Mouse (Mus musculus) mesoderm, embryonic 11.5 days (tissue): ENCODE results near the gene Ttl.

Experiments
- DNase-seq: peaks from one replicate; pipeline ENCODE4 v3.0.0-alpha.2; 2012; ENCODE audit warnings: low read depth, low spot score

Gene Ttl

DNA sequence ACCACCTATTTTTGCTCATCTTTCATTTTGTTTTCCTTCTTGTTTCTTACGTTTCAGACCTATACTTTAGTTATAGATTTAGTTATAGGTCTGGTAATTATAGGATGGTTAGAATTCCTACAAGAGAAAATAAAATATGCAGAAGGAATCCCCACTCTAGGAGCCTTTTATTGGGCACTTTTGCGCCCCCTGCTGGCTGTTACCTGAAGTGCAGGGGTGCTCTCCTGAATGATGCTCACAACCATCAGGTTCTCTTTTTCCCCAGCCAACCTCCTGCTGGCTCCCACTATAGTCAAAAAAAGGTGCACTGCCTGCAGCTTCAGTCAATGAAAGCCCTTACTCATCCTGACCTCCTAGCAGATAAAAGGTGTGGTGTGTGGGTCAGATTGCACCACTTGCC is 19.2 kb downstream of the Ttl start:
- DNase-seq, result peak; percentile 67

DNA sequence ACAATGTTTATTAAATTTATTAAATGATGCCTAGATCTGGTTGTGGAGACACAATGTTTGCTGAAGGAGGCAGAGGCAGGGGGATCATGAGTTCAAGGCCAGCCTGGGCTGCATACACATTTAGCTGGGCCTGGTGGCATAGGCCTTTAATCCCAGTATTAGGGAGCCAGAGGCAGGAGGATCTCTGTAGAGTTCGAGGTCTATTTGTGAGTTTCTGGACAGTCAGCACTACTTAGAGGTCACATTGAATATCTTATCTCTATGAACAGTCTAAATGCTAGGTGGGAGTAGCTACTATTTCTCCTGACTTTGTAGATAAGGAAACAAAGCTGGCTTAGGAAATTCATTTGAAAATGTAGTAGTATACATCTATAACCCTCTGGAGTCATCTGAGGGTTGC is 21.8 kb downstream of the Ttl start:
- DNase-seq, result no peak

DNA sequence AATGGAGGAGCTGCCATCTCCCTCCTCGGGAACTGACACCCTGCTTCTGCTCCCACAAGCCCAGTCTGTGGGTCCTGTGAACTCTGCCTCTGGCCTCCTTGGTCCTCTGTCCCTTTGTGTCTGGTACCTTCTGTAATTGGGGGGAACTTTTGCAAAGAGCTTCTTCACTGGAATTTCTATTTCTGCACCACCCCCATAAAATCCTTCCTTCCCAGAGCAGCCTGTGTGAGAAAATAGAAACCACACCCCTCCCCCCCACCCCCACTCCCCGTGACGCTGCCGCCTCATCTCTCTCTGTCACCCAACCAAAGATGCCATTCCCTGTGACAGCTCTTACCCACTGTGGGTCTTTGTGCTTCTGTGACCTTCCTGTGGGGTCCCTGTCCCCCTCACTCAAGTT is 24.6 kb downstream of the Ttl start:
- DNase-seq, result no peak

DNA sequence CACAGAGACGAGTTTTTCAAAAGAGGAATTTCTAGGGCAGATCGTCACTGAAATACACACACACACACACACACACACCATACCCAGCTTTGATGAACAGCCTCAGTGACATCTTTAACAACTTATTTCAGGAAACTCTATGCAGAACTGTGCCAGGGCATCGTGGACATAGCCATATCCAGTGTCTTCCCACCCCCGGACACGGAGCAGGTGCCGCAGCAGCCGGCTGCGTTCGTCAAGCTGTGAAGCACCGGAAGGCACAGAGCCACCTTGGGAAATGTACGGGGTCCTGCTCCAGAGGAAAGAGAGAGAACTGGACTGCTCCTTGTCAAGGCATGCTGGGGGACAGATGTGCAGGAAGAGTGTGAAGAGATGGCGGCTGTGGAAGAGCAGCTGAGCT is 27.1 kb downstream of the Ttl start:
- DNase-seq, result no peak

DNA sequence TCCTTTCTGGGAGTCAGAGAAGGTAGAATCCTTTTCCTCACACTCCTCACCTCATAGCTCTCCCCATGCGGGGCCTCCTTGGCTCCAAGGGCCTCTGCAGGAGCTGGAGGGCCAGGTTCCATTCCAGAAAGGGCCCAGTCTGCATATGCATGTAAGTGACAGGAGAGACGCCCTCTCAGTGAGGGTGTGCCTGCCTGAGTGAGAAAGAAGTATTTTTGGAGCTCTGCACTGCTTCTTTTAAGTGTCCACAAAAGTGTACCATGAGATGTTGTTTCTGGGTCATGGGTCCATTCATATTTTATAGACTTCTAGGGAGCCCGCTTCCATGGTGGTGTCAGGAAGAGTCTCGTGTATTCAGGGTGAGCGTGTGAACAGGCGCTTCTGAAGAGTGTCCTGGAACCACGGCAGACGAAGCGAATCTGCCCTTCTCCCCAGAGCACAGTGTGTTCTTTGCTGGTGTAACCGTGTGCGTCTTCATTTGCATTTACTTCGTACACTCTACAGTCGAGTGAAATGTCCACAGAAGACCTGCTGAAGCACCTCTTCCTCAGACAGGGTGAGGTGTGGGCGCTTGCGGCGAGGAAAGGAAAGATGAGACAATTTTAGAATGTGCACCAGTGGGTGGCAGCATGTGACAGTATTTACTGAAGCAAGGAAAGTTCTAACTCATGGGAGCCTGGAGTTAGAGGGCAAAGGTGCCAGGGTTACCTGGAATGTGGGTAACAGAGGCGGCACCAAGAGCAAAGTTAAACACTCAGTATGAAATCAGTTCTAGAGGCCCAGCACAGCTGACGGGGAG is 28.4 kb downstream of the Ttl start:
- no peak for DNase-seq

DNA sequence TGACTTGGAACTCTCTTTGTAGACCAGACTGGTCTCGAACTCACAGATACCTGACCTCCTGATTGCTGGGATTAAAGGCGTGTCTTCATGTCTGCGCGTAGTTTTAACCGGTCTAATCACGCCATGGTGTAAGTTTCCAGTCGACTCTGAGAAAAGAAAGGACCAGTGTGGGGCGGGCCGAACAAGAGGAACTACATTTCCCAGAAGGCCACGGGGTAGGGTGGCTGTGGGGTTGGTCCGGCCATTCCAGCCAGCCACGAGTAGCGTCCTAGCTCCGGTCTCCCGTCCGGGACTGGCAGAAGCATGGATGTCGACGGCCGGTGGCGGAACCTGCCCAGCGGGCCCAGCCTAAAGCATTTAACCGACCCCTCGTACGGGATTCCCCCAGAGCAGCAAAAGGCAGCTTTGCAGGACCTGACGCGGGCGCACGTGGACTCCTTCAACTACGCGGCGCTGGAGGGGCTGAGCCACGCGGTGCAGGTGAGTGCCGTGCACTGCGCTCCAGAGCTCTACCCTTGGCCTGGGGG is 35.1 kb downstream of the Ttl start, which contains the start of gene Polr1b:
Polr1b (plus strand) TSS at position 212 of the 527 bp plus-strand sequence.
- DNase-seq, result peak; percentile 93

DNA sequence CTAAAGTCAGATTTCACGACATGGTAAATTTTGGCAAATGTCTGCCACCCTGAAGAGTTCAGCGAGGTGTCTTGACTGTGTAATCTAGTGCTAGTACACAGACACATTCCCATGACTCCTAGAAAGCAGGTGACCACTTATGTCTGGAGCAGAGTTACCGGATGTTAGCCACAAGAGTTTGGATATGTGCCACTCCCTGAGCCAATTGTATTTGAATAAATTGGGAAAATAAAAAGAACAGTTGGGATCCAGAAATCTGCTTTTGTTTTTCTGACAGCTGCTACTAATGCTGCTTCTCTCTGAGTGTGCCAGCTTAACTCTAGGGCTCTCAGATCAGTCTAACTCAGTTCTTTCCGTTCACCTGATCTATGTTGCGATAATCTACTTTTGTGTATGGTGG is 47.2 kb downstream of the Ttl start:
- DNase-seq, result no peak

DNA sequence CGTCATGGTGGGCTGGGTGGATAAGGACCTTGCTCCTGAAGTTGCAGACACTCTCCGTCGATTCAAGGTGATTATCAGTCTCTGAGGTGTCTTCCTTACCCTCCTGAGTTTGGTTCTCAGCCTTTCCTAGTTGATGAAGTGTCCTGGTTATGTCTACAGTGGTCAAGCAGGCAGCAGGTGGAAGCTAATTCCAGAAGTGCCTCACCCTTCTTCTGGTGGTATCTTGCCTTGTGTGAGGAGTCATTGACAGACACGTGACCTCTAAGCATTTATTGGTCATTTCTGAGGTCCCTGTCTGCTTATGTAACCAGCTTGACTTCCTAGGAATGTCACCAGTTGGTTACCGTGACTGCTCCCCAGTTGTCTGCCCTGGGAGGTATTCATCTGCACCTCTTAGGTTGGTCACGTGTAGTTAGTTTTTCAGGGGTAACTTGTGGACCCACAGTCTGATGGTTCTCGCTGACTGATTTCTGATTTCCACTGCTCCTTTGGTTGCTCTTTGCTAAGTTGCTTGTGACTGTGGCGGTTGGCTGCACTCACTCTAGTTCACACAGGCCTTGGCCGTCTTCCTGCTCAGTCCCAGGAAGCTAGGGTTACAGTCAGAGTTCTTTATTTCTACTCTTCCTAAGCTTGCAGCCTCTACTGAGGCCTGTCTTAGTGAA is 50.1 kb downstream of the Ttl start:
- DNase-seq, result no peak

DNA sequence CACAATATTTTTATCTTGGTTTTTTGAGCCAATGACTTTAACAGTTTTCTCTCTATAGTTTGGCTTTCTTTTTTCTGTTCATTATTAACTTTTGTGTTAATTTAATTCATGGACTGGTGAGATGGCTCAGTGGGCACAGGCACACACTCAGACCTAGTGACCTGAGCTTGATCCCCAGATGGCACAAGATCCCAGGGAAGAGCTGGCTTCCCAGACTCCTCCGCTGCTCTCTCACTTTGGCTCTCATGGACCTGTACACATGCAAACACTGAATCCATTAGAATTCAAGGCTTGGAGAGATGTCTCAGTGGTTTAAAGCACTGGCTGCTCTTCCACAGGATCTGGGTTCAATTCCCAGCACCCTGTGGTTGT is 50.6 kb downstream of the Ttl start:
- DNase-seq, result no peak

DNA sequence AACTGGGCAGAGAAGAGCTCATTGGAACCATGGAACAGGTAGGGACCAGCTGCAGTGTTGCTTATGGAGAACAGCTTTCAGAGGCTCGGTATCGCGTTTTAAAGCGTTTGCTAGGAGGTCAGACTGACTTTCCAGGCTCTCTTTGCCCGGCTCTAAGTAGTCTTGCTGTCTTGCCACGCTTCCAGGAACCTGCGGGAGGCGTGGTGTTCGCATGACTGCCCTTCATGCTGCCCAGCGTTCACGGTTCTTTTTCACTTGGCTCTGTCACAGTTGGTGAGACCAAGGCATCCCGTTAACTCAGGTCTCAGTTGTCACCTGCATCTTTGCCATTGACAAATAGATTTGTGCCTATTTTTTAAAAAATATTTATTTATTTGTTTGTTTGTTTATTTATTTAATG is 52.3 kb downstream of the Ttl start:
- no peak for DNase-seq

DNA sequence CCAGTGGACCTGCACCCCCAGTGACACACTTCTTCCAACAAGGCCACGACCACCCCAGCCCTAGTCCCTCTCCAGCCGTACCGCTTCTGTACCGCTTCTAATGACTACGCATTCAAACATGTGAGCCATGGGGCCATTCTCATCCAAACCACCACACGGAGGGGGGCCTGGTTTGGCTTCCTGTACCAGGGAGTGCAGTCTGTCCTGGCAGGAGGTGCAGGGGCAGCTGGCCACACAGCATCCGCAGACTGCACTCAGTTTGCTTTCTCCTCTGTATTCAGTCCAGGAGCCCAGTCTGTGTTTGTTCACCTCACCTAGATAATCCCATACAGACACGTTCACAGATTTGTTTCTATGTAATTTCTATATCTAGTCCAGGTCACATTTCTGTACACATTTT is 56.2 kb downstream of the Ttl start:
- no peak for DNase-seq

DNA sequence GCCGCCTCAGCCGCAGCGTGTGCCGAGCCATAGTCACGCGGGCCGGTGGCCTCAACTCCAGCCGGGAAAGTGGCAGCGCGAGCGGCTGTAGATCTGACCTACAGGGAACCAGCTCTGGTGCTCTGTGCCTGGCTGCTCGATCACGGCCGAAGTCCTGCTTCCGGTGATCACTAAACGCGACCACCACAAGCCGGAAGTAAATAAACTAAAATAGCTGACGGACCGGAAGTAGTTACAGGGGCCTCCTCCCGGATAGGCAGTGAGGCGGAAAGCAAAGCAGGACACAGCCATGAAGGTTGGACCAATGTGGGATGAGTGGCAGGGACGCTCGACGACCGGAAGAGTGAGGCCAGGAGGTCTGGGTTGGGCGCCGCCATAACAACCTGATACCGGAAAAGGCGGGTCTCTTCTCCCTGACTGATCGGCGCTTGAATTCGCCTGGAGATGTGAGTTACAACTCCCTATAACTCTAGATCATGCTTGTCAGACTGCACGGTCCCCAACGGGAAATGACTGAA is 63.7 kb downstream of the Ttl start, which contains the start of gene Chchd5:
Chchd5 (plus strand) TSS at position 289 of the 518 bp plus-strand sequence.
- DNase-seq, result peak; percentile 97

DNA sequence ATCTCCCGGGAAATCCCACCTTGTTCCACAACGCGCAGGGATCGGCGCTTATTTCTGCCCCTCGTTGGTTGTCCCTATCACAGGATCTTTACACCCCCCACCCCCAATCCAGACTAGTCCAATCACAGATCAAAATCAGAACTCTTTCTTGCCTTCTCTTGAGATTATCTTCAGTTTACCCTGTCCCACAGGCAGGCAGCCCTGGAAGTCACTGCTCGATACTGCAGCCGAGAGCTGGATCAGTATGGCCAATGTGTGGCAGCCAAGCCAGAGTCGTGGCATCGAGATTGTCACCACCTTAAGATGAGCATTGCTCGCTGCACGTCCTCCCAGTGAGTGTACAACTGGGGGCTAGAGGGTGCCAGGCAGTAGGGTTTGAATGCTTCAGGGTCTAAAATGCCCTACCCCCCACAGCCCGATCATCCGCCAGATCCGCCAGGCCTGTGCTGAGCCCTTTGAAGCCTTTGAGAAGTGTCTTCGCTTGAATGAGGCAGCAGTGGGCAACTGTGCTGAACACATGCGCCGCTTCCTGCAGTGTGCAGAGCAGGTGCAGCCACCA is 64.3 kb downstream of the Ttl start:
- DNase-seq, result peak; percentile 20

DNA sequence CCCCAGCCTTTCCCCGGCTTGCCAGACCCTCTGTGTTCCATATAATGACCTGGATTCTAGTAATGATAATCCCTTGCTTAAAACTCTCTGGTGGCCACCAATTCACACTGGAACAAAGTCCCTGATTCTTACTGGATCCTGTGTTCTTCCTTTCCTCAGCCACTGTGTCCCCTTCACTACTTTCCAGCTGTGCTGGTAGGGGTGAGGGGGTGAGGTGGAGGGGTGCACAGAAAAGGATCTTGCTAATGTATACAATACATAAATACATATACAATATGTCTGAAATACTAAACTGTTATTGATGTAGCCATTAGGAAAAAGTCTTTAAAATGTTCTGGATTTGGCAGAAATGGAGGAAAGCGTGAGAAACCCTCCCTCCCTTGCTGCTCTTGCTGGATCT is 65.0 kb downstream of the Ttl start:
- no peak for DNase-seq

DNA sequence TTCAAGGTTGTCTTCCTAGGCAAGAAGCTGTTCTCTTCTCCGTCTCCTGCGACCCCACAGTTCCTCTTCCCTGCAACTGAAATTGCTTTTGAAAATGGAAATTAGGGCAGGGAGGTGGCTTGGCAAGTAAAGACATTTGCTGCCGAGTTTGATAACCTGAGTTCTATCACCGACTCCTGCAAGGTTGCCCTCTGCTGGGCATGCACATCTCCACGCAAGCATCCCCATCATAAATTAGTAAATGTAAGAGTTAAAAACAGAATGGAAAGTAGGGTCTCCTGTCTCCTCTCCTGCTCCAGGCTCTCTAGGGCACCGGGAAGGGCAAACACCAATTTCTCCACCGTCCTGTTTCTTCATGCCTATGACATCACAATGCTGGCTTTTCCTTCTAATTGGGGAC is 66.5 kb downstream of the Ttl start:
- no peak for DNase-seq

DNA sequence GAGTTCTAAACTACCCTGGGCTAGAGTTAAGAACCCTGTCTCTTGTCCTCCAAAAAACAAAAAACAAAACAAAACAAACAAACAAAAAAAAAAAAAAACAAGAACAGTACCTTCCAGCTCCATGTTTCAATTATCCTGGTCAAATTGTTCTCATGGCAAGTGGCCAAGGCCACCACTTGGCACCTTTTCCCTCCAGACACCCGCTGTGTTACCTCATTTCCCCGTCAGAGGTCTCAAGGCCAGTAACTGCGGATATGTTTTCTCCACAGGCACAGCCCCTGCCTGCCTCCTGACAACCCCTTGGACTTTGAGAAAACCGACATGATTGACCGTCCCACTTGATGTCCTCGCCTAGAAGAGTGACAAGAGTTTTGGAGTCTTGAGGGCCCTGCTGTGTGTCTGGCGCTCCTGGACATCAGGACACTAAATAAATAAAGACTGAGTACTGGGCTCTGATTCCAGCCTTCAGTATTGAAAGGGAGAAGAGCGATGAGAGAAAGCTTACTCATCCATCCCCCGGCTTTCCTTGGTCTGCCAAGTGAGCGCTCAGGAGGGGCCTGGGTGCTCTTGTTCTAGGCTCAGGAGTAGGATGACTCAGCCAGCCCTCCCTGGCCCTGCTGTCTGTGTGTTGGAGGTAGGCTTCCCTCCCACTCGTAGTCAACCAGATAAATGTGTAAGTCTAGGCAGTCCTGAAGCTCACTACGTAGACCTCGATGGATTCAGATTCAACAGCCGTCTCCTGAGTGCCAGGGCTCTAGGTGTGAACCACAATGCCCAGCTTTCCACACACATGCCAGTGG is 67.5 kb downstream of the Ttl start:
- DNase-seq, result no peak

DNA sequence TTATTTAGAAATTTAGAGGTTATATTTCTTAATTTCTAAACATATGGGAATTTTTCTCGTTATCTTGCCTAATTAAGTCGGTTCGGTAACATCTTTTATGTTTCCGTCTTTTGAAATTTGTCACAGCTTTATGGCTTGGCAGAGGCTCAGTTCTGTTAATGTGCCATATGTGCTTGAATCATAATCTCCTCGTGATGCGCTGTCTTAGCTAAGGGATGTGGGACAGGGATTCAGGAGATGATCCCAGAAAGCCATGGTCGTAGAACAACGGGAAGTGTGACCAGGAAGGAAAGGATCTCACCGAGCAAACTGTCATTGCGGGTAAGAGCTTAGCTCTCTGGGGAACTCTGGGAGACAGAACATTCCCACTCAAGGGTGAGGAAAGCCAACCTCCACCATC is 74.2 kb downstream of the Ttl start:
- no peak for DNase-seq
